Mouse (Mus musculus) liver, adult 2 months (tissue): ENCODE measurements around the gene Gsdma3. TPM values are rescaled to one million over a fixed set of nuclear protein-coding genes. Genes with fewer than 3 reads are reported as not detected.
A peak's percentile ranks its signal among the peaks of the same experiment; 100 is the strongest.

Source experiments
- DNase-seq: peaks from one replicate; pipeline ENCODE4 v3.0.0-alpha.2; 2011; ENCODE audit warnings: low read depth, low spot score; ENCODE audit errors: extremely low read depth
- H3K27ac ChIP-seq: fragments of 200-500 bp; replicated peaks from 2 replicates; pipeline ENCODE4 v1.5.1; 2012; ENCODE audit warnings: low read depth, mild to moderate bottlenecking, control low read depth, inconsistent platforms, low read length; ENCODE audit not compliant: insufficient read depth
- H3K27me3 ChIP-seq: fragments of 200-500 bp; 2 replicates; pipeline ENCODE4 v1.6.1; 2012; ENCODE audit warnings: mild to moderate bottlenecking, moderate library complexity, low read length, inconsistent platforms; ENCODE audit not compliant: control insufficient read depth, insufficient read depth
- H3K36me3 ChIP-seq: fragments of 200-500 bp; 2 replicates; pipeline ENCODE4 v1.6.1; 2012; ENCODE audit warnings: low read length, inconsistent platforms; ENCODE audit not compliant: control insufficient read depth, insufficient read depth
- H3K4me1 ChIP-seq: fragments of 200-500 bp; 2 replicates; pipeline ENCODE4 v1.6.1; 2011; ENCODE audit warnings: low read length; ENCODE audit not compliant: control insufficient read depth, insufficient read depth
- H3K4me3 ChIP-seq: fragments of 200-500 bp; 2 replicates; pipeline ENCODE4 v1.5.1; 2011; ENCODE audit warnings: low read depth, mild to moderate bottlenecking, control low read depth, low read length, moderate library complexity; ENCODE audit not compliant: insufficient read depth
- H3K79me2 ChIP-seq: fragments of 200-500 bp; 2 replicates; pipeline ENCODE4 v1.6.1; 2012; ENCODE audit warnings: inconsistent platforms, mild to moderate bottlenecking, low read length, moderate library complexity; ENCODE audit not compliant: control insufficient read depth, insufficient read depth
- H3K9ac ChIP-seq: fragments of 200-500 bp; 2 replicates; pipeline ENCODE4 v1.6.1; 2012; ENCODE audit warnings: low read depth, mild to moderate bottlenecking, control low read depth, inconsistent platforms, low read length
- CTCF ChIP-seq: fragments of 200-500 bp; IDR thresholded peaks from 2 replicates; pipeline ENCODE4 v1.5.1; 2011; ENCODE audit warnings: low read depth, low read length, control low read depth
- POLR2A ChIP-seq: fragments of 200-500 bp; IDR thresholded peaks from 2 replicates; pipeline ENCODE4 v1.6.1; 2011; ENCODE audit warnings: low read length, control low read depth; ENCODE audit not compliant: insufficient read depth; ENCODE audit errors: extremely low read depth
- WGBS: fragments of 180-500 bp; shearing (Covaris S2); methylation state at CpG from one replicate; pipeline ENCODE4 v1.1.7; 2018; 5-methylcytosine and 5-hydroxymethylcytosine counted together
- polyA plus RNA-seq: library from polyadenylated mRNA; depleted of rRNA; stranded (reverse); fragments of >200 nt; gene quantifications from 2 replicates; pipeline ENCODE4 v1.2.3, GENCODE M21; 2012
- total RNA-seq: library from RNA; depleted of rRNA; stranded (reverse); fragments of >200 nt; gene quantifications from 2 replicates; pipeline ENCODE4 v1.2.3, GENCODE M21; 2014

The Gsdma3 gene
- total and polyA plus RNA-seq, 2 experiments = not detected

DNA sequence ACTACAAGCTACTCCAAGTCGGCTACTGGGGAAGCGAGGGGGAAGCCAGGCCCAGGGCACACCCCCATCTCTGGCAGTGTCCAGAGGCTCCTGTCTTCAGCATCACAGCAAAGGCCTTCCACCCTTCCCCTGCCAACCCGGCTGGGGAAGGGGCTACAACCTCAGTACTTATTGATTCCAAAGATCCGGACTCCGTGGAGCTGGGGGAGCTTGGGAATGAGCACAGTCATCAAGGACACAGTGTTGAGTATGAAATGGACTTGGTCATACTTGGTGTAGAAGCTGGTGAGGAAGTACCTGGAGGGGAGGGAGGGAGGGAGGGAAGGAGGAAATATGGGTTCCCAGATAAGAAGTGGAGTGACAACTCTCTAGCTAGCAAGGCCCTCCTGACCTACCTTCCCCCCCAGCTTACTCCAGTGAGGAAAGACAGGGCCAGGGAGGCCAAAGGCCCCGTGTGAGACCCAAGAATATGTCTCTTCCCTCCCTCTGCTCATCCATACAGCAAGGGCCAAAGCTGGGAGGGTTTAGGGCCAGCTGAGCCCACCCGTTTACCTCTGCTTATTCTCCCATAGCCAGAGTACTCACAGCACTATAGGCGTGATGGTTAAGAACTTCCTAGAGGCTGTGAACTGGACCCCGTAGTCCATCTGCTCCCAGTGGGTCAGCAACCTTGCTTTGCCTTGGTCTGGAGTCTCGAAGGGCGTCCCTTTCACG is 43.5 kb upstream of the Gsdma3 start:
- peaks cover 11% of the 10 kb centered on the region; the same call in 1 of the 2 replicates for H3K36me3 ChIP-seq
- no peak for DNase-seq
- 92% methylated on average over 12 of the region's 12 CpGs for WGBS
- H3K79me2 ChIP-seq = peaks cover 16% of the 10 kb centered on the region
- H3K4me3 ChIP-seq = no peak overlapping the region
- H3K27ac ChIP-seq = no peak overlapping the region
- H3K27me3 ChIP-seq = no peaks in the 10 kb centered on the region
- peaks cover 40% of the 10 kb centered on the region for H3K4me1 ChIP-seq
- TF ChIP-seq CTCF = no peak
- TF ChIP-seq POLR2A = no peak
- no peak overlapping the region for H3K9ac ChIP-seq

DNA sequence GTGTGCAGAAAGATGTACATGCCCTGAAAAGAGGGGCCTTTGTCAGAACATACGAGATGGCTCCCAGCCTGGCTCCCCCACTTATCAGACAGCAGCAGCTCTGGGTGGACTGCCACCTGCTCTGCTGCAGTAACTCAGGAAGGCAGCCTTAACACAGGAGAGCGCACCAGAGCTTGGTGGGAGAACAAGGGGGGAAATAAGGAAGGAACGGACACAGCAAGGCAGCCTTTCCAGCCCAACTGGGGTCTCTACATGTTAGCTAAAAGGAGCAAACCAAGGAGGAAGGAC is 43.0 kb upstream of the Gsdma3 start:
- peaks cover 16% of the 10 kb centered on the region for H3K79me2 ChIP-seq
- H3K4me3 ChIP-seq = no peak overlapping the region
- WGBS = 96% methylated on average over 3 of the region's 3 CpGs
- H3K9ac ChIP-seq = no peak overlapping the region
- TF ChIP-seq CTCF (no peak), POLR2A (no peak)
- peaks cover 41% of the 10 kb centered on the region for H3K4me1 ChIP-seq
- no peaks in the 10 kb centered on the region for H3K27me3 ChIP-seq
- H3K36me3 ChIP-seq = peaks cover 11% of the 10 kb centered on the region; the same call in 1 of the 2 replicates
- DNase-seq = no peak
- no peak overlapping the region for H3K27ac ChIP-seq

DNA sequence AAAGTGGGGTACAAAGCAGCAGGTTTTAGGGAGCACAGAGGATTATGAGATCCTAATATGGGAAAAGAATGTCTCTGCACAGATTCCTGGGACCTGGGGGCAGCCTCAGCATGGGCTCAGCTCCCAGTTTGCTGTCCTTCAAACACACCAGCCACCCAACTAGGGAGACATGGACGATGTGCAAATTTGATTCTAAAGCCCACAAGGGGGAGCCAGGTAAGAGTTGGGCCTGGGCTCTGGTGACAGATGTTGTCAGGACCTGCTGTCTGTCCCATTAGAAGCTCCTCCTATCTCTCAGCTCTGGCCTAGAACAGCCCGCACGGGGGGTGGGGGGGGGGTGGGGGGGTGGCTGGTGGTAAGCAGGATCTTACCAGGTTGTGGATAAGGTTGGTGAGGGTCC is 42.6 kb upstream of the Gsdma3 start:
- H3K79me2 ChIP-seq = peaks cover 16% of the 10 kb centered on the region
- H3K9ac ChIP-seq = no peak overlapping the region
- WGBS = 46% methylated on average over 3 of the region's 3 CpGs
- no peaks in the 10 kb centered on the region for H3K27me3 ChIP-seq
- TF ChIP-seq POLR2A (no peak), CTCF (no peak)
- DNase-seq = no peak
- no peak overlapping the region for H3K4me3 ChIP-seq
- peaks cover 11% of the 10 kb centered on the region; the same call in 1 of the 2 replicates for H3K36me3 ChIP-seq
- H3K27ac ChIP-seq = no peak overlapping the region
- peaks cover 41% of the 10 kb centered on the region for H3K4me1 ChIP-seq

GRCm38 (mm10) chr11:98584146-98584545 is 42.0 kb upstream of the Gsdma3 start:
- TF ChIP-seq CTCF (no peak), POLR2A (no peak)
- 0 out of 2 replicates have a peak overlapping the region, but pooled peaks have one; percentile 7 for H3K9ac ChIP-seq
- peaks cover 16% of the 10 kb centered on the region for H3K79me2 ChIP-seq
- 10% methylated on average over 1 of the region's 1 CpGs for WGBS
- H3K36me3 ChIP-seq = peaks cover 11% of the 10 kb centered on the region; the same call in 1 of the 2 replicates
- no peak overlapping the region for H3K27ac ChIP-seq
- peak; percentile 60 for DNase-seq
- peaks cover 46% of the 10 kb centered on the region for H3K4me1 ChIP-seq
- H3K27me3 ChIP-seq = no peaks in the 10 kb centered on the region
- H3K4me3 ChIP-seq = no peak overlapping the region

GRCm38 (mm10) chr11:98584629-98585177 is 41.5 kb upstream of the Gsdma3 start:
- Histone ChIP-seq H3K27ac (peak overlapping the region; percentile 75), H3K9ac (peak overlapping the region; percentile 27), H3K36me3 (peaks cover 11% of the 10 kb centered on the region; the same call in 1 of the 2 replicates), H3K27me3 (no peaks in the 10 kb centered on the region), H3K79me2 (peaks cover 16% of the 10 kb centered on the region), H3K4me3 (no peak overlapping the region), H3K4me1 (peaks cover 52% of the 10 kb centered on the region)
- 70% methylated on average over 6 of the region's 6 CpGs for WGBS
- TF ChIP-seq CTCF = no peak
- no peak for TF ChIP-seq POLR2A
- peak; percentile 55 for DNase-seq
